Mouse (Mus musculus): ENCODE data around the gene Ap3m1. TPM values are rescaled to one million over a fixed set of nuclear protein-coding genes. Genes with fewer than 3 reads are reported as not detected.

Gene Ap3m1
- total and polyA plus RNA-seq, 3 experiments = 32.6 to 73.4 (median 61.7) TPM

GRCm38 (mm10) chr14:21082823-21083222 is 30.5 kb upstream of the Ap3m1 start:
- in situ Hi-C loops (cut with MboI; ENCODE audit: low pct_ligation_motif_present, low pct_unique_long_range_greater_than_20kb, low sequenced_read_pairs) (no loop called here), dilution Hi-C loops (cut with MboI; ENCODE audit: extremely low pct_ligation_motif_present, extremely low pct_unique_long_range_greater_than_20kb, low sequenced_read_pairs) (no loop called here)
- Histone ChIP-seq H3K4me3 (replicated peaks in 1 of 3; ENCODE audit: low read depth in 2 of 3, low read length in 2 of 3, poor library complexity in 1 of 3) (no peak overlapping the region), H3K4me2 (ENCODE audit: insufficient read depth, low read depth, poor library complexity, severe bottlenecking) (no peak overlapping the region), H3K9ac (ENCODE audit: insufficient read depth, low read depth) (no peak overlapping the region), H3K79me2 (replicated peaks; ENCODE audit: control insufficient read depth, extremely low read depth, insufficient read depth, poor library complexity, severe bottlenecking) (no peaks in the 10 kb centered on the region), H3K9me3 (replicated peaks; ENCODE audit: low read length) (no peaks in the 10 kb centered on the region), H3K27me3 (replicated peaks) (no peaks in the 10 kb centered on the region), H3K27ac (ENCODE audit: insufficient read depth, low read depth) (no peak overlapping the region), H3K4me1 (ENCODE audit: control insufficient read depth in 1 of 2, insufficient read depth in 2 of 2) (peaks cover 0 to 15% of the 10 kb centered on the region in 2 experiments; a peak in 2 of 4 replicates), H3K36me3 (replicated peaks in 1 of 2; ENCODE audit: control insufficient read depth in 1 of 2, insufficient read depth in 1 of 2, low read length in 1 of 2) (peaks cover 0 to 3% of the 10 kb centered on the region in 2 experiments)
- TF ChIP-seq MAFK (IDR thresholded peaks at IDR 0.05; ENCODE audit: insufficient replicate concordance, low read length) = no peak
- TF ChIP-seq IRF4 (IDR thresholded peaks at IDR 0.05; ENCODE audit: low read depth, low read length) = no peak
- no peak for TF ChIP-seq E2F4 (IDR thresholded peaks at IDR 0.05; ENCODE audit: insufficient replicate concordance, low read depth, low read length)
- TF ChIP-seq TCF12 (IDR thresholded peaks at IDR 0.05; ENCODE audit: low read depth, low read length) = no peak
- no peak for DNase-seq (ENCODE audit: extremely low read depth)

- H3K79me2 ChIP-seq (replicated peaks; ENCODE audit: control insufficient read depth, extremely low read depth, insufficient read depth, poor library complexity, severe bottlenecking) = no peaks in the 10 kb centered on the region
- dilution Hi-C loops (cut with MboI; ENCODE audit: extremely low pct_ligation_motif_present, extremely low pct_unique_long_range_greater_than_20kb, low sequenced_read_pairs) = no loop called here
- H3K9me3 ChIP-seq (replicated peaks; ENCODE audit: low read length) = no peaks in the 10 kb centered on the region
- H3K4me3 ChIP-seq (replicated peaks in 1 of 3; ENCODE audit: low read depth in 2 of 3, low read length in 2 of 3, poor library complexity in 1 of 3) = no peak overlapping the region
- peaks cover 0 to 3% of the 10 kb centered on the region in 2 experiments for H3K36me3 ChIP-seq (replicated peaks in 1 of 2; ENCODE audit: control insufficient read depth in 1 of 2, insufficient read depth in 1 of 2, low read length in 1 of 2)
- in situ Hi-C loops (cut with MboI; ENCODE audit: low pct_ligation_motif_present, low pct_unique_long_range_greater_than_20kb, low sequenced_read_pairs) = no loop called here
- H3K4me2 ChIP-seq (ENCODE audit: insufficient read depth, low read depth, poor library complexity, severe bottlenecking) = no peak overlapping the region
- peaks cover 2 to 28% of the 10 kb centered on the region in 2 experiments; a peak in 2 of 4 replicates for H3K4me1 ChIP-seq (ENCODE audit: control insufficient read depth in 1 of 2, insufficient read depth in 2 of 2)
- DNase-seq (ENCODE audit: extremely low read depth) = no peak
- H3K9ac ChIP-seq (ENCODE audit: insufficient read depth, low read depth) = no peak overlapping the region
- H3K27ac ChIP-seq (ENCODE audit: insufficient read depth, low read depth) = no peak overlapping the region
- no peak for TF ChIP-seq ELF1 (IDR thresholded peaks at IDR 0.05; ENCODE audit: low read depth, low read length)
- no peak for TF ChIP-seq MXI1 (IDR thresholded peaks at IDR 0.05; ENCODE audit: low read depth, low read length)
- TF ChIP-seq JUN (IDR thresholded peaks at IDR 0.05; ENCODE audit: insufficient read depth, low read depth, low read length) = no peak
- TF ChIP-seq RCOR1 (conservative IDR thresholded peaks at IDR 0.05; ENCODE audit: low read depth, low read length) = no peak
- no peak for TF ChIP-seq HCFC1 (IDR thresholded peaks at IDR 0.05; ENCODE audit: low read depth, low read length)
- no peak for TF ChIP-seq CHD1 (IDR thresholded peaks at IDR 0.05; ENCODE audit: low read depth, low read length)
- no peak for TF ChIP-seq MAZ (IDR thresholded peaks at IDR 0.05; ENCODE audit: low read depth, low read length)
- TF ChIP-seq JUND (conservative IDR thresholded peaks at IDR 0.05; ENCODE audit: low read depth, low read length) = no peak
- TF ChIP-seq ZKSCAN1 (IDR thresholded peaks at IDR 0.05; ENCODE audit: borderline replicate concordance, low read depth, low read length) = no peak
- no peak for TF ChIP-seq NELFE (IDR thresholded peaks at IDR 0.05; ENCODE audit: low read depth, low read length)
- TF ChIP-seq CTCF (conservative IDR thresholded peaks at IDR 0.05 in 1 of 2, IDR thresholded peaks at IDR 0.05 in 1 of 2; ENCODE audit: low read depth in 2 of 2, low read length in 2 of 2) = no peak
- TF ChIP-seq POLR2A (IDR thresholded peaks at IDR 0.05; ENCODE audit: low read depth, low read length) = no peak
- TF ChIP-seq SIN3A (IDR thresholded peaks at IDR 0.05; ENCODE audit: low read length) = no peak
- no peak for TF ChIP-seq E2F4 (IDR thresholded peaks at IDR 0.05; ENCODE audit: insufficient replicate concordance, low read depth, low read length)
- TF ChIP-seq MAX (IDR thresholded peaks at IDR 0.05; ENCODE audit: low read length) = no peak
- TF ChIP-seq SMC3 (IDR thresholded peaks at IDR 0.05; ENCODE audit: low read depth, low read length) = no peak
- no peak for TF ChIP-seq EP300 (IDR thresholded peaks at IDR 0.05; ENCODE audit: low read length)
- TF ChIP-seq USF1 (IDR thresholded peaks at IDR 0.05; ENCODE audit: low read depth, low read length) = no peak
- TF ChIP-seq TBP (conservative IDR thresholded peaks at IDR 0.05; ENCODE audit: low read depth, low read length) = no peak
- TF ChIP-seq IRF4 (IDR thresholded peaks at IDR 0.05; ENCODE audit: low read depth, low read length) = no peak
- H3K27me3 ChIP-seq (replicated peaks) = no peaks in the 10 kb centered on the region
Observed at GRCm38 (mm10) chr14:21078511-21078910, 26.2 kb upstream of the Ap3m1 start.
